Mouse (Mus musculus) limb, embryonic 10.5 days (tissue): ENCODE results near the gene Bmper. TPM values are rescaled to one million over a fixed set of nuclear protein-coding genes. Genes with fewer than 3 reads are reported as not detected.

ENCODE experiments used
- DNase-seq: peaks from one replicate; pipeline ENCODE4 v3.0.0-alpha.2; 2017; ENCODE audit warnings: low spot score
- H3K27ac ChIP-seq: fragments of 300-500 bp; sonication (generic); 2 replicates; pipeline ENCODE4 v1.5.1; 2016; ENCODE audit warnings: mild to moderate bottlenecking
- H3K27me3 ChIP-seq: fragments of 300-500 bp; sonication (generic); 2 replicates; pipeline ENCODE4 v1.6.1; 2016; ENCODE audit warnings: low read depth, mild to moderate bottlenecking; ENCODE audit not compliant: poor library complexity, severe bottlenecking
- H3K36me3 ChIP-seq: fragments of 300-500 bp; sonication (generic); 2 replicates; pipeline ENCODE4 v1.6.1; 2016; ENCODE audit warnings: mild to moderate bottlenecking, moderate library complexity
- H3K4me1 ChIP-seq: fragments of 300-500 bp; sonication (generic); 2 replicates; pipeline ENCODE4 v1.6.1; 2016
- H3K4me3 ChIP-seq: fragments of 300-500 bp; sonication (generic); 2 replicates; pipeline ENCODE4 v1.5.1; 2016; ENCODE audit warnings: mild to moderate bottlenecking, moderate library complexity
- H3K9me3 ChIP-seq: fragments of 300-500 bp; sonication (generic); replicated peaks from 2 replicates; pipeline ENCODE4 v1.6.1; 2016; ENCODE audit warnings: mild to moderate bottlenecking
- WGBS: fragments of 180-500 bp; shearing (Covaris S2); methylation state at CpG from one replicate; pipeline ENCODE4 v1.1.7; 2016; 5-methylcytosine and 5-hydroxymethylcytosine counted together
- polyA plus RNA-seq: library from polyadenylated mRNA; unstranded; fragments of >200 nt; fragmentation: Nextera tagmentation; extraction: Ambion mirVana; gene quantifications from 2 replicates; pipeline ENCODE4 v1.2.1, GENCODE M21; 2016

Gene Bmper
- polyA plus RNA-seq, 1 experiment from 2014 or later: 2.7 TPM

GRCm38 (mm10) chr9:23364047-23364446 lies 141.2 kb downstream of the Bmper start:
- Histone ChIP-seq H3K36me3 (no peaks in the 10 kb centered on the region), H3K27me3 (no peaks in the 10 kb centered on the region), H3K4me3 (no peak overlapping the region), H3K4me1 (no peaks in the 10 kb centered on the region; the same call in 1 of the 2 replicates), H3K27ac (no peak overlapping the region), H3K9me3 (no peaks in the 10 kb centered on the region; the same call in 1 of the 2 replicates)
- DNase-seq: no peak
- WGBS: 87% methylated on average over 2 of the region's 2 CpGs

- H3K27me3 ChIP-seq: no peaks in the 10 kb centered on the region
- no peak overlapping the region for H3K4me3 ChIP-seq
- DNase-seq: no peak
- H3K36me3 ChIP-seq: no peaks in the 10 kb centered on the region
- no peaks in the 10 kb centered on the region for H3K9me3 ChIP-seq
- H3K27ac ChIP-seq: no peak overlapping the region
- H3K4me1 ChIP-seq: no peaks in the 10 kb centered on the region; the same call in 1 of the 2 replicates
These were observed 145.2 kb downstream of the Bmper start for GRCm38 (mm10) chr9:23368124-23368523.

GRCm38 (mm10) chr9:23374789-23375460 lies 152.0 kb downstream of the Bmper start:
- Histone ChIP-seq H3K27ac (no peak overlapping the region), H3K4me1 (peaks cover 17% of the 10 kb centered on the region), H3K27me3 (no peaks in the 10 kb centered on the region), H3K9me3 (no peaks in the 10 kb centered on the region), H3K4me3 (no peak overlapping the region), H3K36me3 (no peaks in the 10 kb centered on the region)
- 82% methylated on average over 4 of the region's 4 CpGs for WGBS
- no peak for DNase-seq

GRCm38 (mm10) chr9:23377831-23378730 lies 155.2 kb downstream of the Bmper start:
- H3K9me3 ChIP-seq: no peaks in the 10 kb centered on the region
- no peak overlapping the region for H3K27ac ChIP-seq
- no peaks in the 10 kb centered on the region for H3K27me3 ChIP-seq
- H3K4me3 ChIP-seq: no peak overlapping the region
- peaks cover 17% of the 10 kb centered on the region for H3K4me1 ChIP-seq
- WGBS: 80% methylated on average over 5 of the region's 5 CpGs
- H3K36me3 ChIP-seq: no peaks in the 10 kb centered on the region
- DNase-seq: no peak

- peak overlapping the region; percentile 51; the same call in 1 of the 2 replicates for H3K27ac ChIP-seq
- H3K4me1 ChIP-seq: peaks cover 17% of the 10 kb centered on the region
- DNase-seq: peak; percentile 39
- no peak overlapping the region for H3K4me3 ChIP-seq
- no peaks in the 10 kb centered on the region for H3K36me3 ChIP-seq
- WGBS: 32% methylated on average over 6 of the region's 6 CpGs
- H3K9me3 ChIP-seq: no peaks in the 10 kb centered on the region
- H3K27me3 ChIP-seq: no peaks in the 10 kb centered on the region
These were observed 155.9 kb downstream of the Bmper start for GRCm38 (mm10) chr9:23378731-23379170.

- H3K27ac ChIP-seq: no peak overlapping the region
- H3K4me3 ChIP-seq: no peak overlapping the region
- H3K36me3 ChIP-seq: no peaks in the 10 kb centered on the region
- 80% methylated on average over 5 of the region's 5 CpGs for WGBS
- no peak for DNase-seq
- H3K4me1 ChIP-seq: peaks cover 17% of the 10 kb centered on the region
- H3K9me3 ChIP-seq: no peaks in the 10 kb centered on the region
- H3K27me3 ChIP-seq: no peaks in the 10 kb centered on the region
These were observed 157.4 kb downstream of the Bmper start for GRCm38 (mm10) chr9:23380171-23380835.

GRCm38 (mm10) chr9:23383291-23383690 lies 160.4 kb downstream of the Bmper start:
- no peaks in the 10 kb centered on the region for H3K36me3 ChIP-seq
- no peak for DNase-seq
- no peak overlapping the region for H3K27ac ChIP-seq
- peaks cover 13% of the 10 kb centered on the region for H3K4me1 ChIP-seq
- no peaks in the 10 kb centered on the region for H3K27me3 ChIP-seq
- H3K9me3 ChIP-seq: no peaks in the 10 kb centered on the region
- no peak overlapping the region for H3K4me3 ChIP-seq
- WGBS: 88% methylated on average over 8 of the region's 8 CpGs

- H3K4me3 ChIP-seq: no peak overlapping the region
- no peak for DNase-seq
- no peak overlapping the region for H3K27ac ChIP-seq
- H3K36me3 ChIP-seq: no peaks in the 10 kb centered on the region
- 95% methylated on average over 1 of the region's 1 CpGs for WGBS
- H3K9me3 ChIP-seq: no peaks in the 10 kb centered on the region
- H3K27me3 ChIP-seq: no peaks in the 10 kb centered on the region
- H3K4me1 ChIP-seq: peaks cover 7% of the 10 kb centered on the region
These were observed 161.0 kb downstream of the Bmper start for GRCm38 (mm10) chr9:23383837-23384236.

- Histone ChIP-seq H3K36me3 (no peaks in the 10 kb centered on the region), H3K4me3 (no peak overlapping the region), H3K9me3 (no peaks in the 10 kb centered on the region), H3K27ac (no peak overlapping the region), H3K27me3 (no peaks in the 10 kb centered on the region), H3K4me1 (no peaks in the 10 kb centered on the region; the same call in 1 of the 2 replicates)
- DNase-seq: no peak
- 79% methylated on average over 3 of the region's 3 CpGs for WGBS
These were observed 162.0 kb downstream of the Bmper start for GRCm38 (mm10) chr9:23384880-23385279.

GRCm38 (mm10) chr9:23386201-23386600 lies 163.3 kb downstream of the Bmper start:
- Histone ChIP-seq H3K27me3 (no peaks in the 10 kb centered on the region), H3K36me3 (no peaks in the 10 kb centered on the region), H3K4me3 (no peak overlapping the region), H3K27ac (no peak overlapping the region), H3K4me1 (no peaks in the 10 kb centered on the region; the same call in 1 of the 2 replicates), H3K9me3 (no peaks in the 10 kb centered on the region)
- DNase-seq: no peak
- WGBS: 68% methylated on average over 3 of the region's 3 CpGs

GRCm38 (mm10) chr9:23390118-23390517 lies 167.2 kb downstream of the Bmper start:
- H3K9me3 ChIP-seq: no peaks in the 10 kb centered on the region
- WGBS: 72% methylated on average over 3 of the region's 3 CpGs
- H3K4me1 ChIP-seq: no peaks in the 10 kb centered on the region; the same call in 1 of the 2 replicates

GRCm38 (mm10) chr9:23394652-23395317 lies 171.9 kb downstream of the Bmper start:
- Histone ChIP-seq H3K9me3 (no peaks in the 10 kb centered on the region), H3K4me3 (no peak overlapping the region), H3K4me1 (peaks cover 4% of the 10 kb centered on the region; the same call in 1 of the 2 replicates), H3K36me3 (no peaks in the 10 kb centered on the region), H3K27ac (no peak overlapping the region), H3K27me3 (no peaks in the 10 kb centered on the region)
- 64% methylated on average over 6 of the region's 6 CpGs for WGBS
- no peak for DNase-seq

More at GRCm38 (mm10) chr9:23390118-23390517, 167.2 kb downstream of the Bmper start:
- Histone ChIP-seq H3K27me3 (no peaks in the 10 kb centered on the region), H3K36me3 (no peaks in the 10 kb centered on the region), H3K4me3 (no peak overlapping the region), H3K27ac (no peak overlapping the region)
- DNase-seq: no peak
